Mouse (Mus musculus) brain, embryonic 14.5 days (tissue): ENCODE results near the gene Zc3h12c.

ENCODE experiments used
- CTCF ChIP-seq: fragments of 200-500 bp; IDR thresholded peaks from 2 replicates; pipeline ENCODE4 v1.5.1; 2012; ENCODE audit warnings: inconsistent platforms, mild to moderate bottlenecking, moderate library complexity, borderline replicate concordance; ENCODE audit not compliant: insufficient read depth, insufficient read length; ENCODE audit errors: extremely low read depth
- POLR2A ChIP-seq: fragments of 200-500 bp; IDR thresholded peaks from 2 replicates; pipeline ENCODE4 v1.6.1; 2012; ENCODE audit warnings: mild to moderate bottlenecking, inconsistent platforms, borderline replicate concordance; ENCODE audit not compliant: poor library complexity, insufficient read depth, insufficient read length, severe bottlenecking; ENCODE audit errors: extremely low read depth

GRCm38 (mm10) chr9:52158561-52158960 lies 9.8 kb downstream of the Zc3h12c start:
- TF ChIP-seq CTCF: no peak
- no peak for TF ChIP-seq POLR2A
